Mouse (Mus musculus) neural tube, embryonic 10.5 days (tissue): ENCODE measurements around the gene Cux2.

Source experiments
- DNase-seq: peaks from one replicate; pipeline ENCODE4 v3.0.0-alpha.2; 2017; ENCODE audit warnings: low spot score; ENCODE audit errors: extremely low spot score

Gene Cux2

GRCm38 (mm10) chr5:121821116-121821515, 228.8 kb downstream of the Cux2 start:
- no peak for DNase-seq

GRCm38 (mm10) chr5:121820657-121821056, 229.2 kb downstream of the Cux2 start:
- no peak for DNase-seq

GRCm38 (mm10) chr5:121820161-121820560, 229.7 kb downstream of the Cux2 start:
- DNase-seq: no peak

- DNase-seq: no peak
These were observed 230.3 kb downstream of the Cux2 start for GRCm38 (mm10) chr5:121819559-121819958.

GRCm38 (mm10) chr5:121818862-121819261, 231.0 kb downstream of the Cux2 start:
- DNase-seq: no peak

GRCm38 (mm10) chr5:121818401-121818800, 231.5 kb downstream of the Cux2 start:
- no peak for DNase-seq

- no peak for DNase-seq
These were observed 232.4 kb downstream of the Cux2 start for GRCm38 (mm10) chr5:121817551-121817950.

- DNase-seq: no peak
These were observed 233.3 kb downstream of the Cux2 start for GRCm38 (mm10) chr5:121816611-121817010.

GRCm38 (mm10) chr5:121815867-121816380, 234.0 kb downstream of the Cux2 start:
- no peak for DNase-seq

- DNase-seq: no peak
These were observed 234.8 kb downstream of the Cux2 start for GRCm38 (mm10) chr5:121815067-121815466.

- DNase-seq: no peak
These were observed 236.2 kb downstream of the Cux2 start for GRCm38 (mm10) chr5:121813744-121814143.

- DNase-seq: no peak
These were observed 237.2 kb downstream of the Cux2 start for GRCm38 (mm10) chr5:121812526-121813243.

- no peak for DNase-seq
These were observed 238.4 kb downstream of the Cux2 start for GRCm38 (mm10) chr5:121811485-121811931.

GRCm38 (mm10) chr5:121810331-121811151, 239.4 kb downstream of the Cux2 start:
- DNase-seq: no peak

- no peak for DNase-seq
These were observed 240.2 kb downstream of the Cux2 start for GRCm38 (mm10) chr5:121809667-121810224.

- DNase-seq: no peak
These were observed 241.7 kb downstream of the Cux2 start for GRCm38 (mm10) chr5:121808202-121808601.

- no peak for DNase-seq
These were observed 242.7 kb downstream of the Cux2 start for GRCm38 (mm10) chr5:121807186-121807585.
